In the genomic region with DNA sequence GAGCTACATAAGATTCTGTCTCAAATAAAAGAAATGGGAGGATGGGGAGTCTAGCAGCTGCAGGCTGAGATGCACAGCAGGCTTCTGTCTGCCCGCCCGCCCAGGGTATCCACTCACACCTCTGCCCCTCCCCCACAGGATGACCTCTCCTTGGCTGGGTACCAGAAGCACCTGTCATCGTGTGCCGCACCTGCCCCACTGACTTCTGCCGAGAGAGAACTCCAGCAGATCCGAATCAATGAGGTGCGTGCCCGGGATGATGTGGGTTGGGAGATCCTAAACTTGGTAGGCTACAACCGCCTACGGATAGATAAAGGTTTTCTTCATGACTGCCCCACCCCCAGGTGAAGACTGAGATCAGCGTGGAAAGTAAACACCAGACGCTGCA, we compare ENCODE assay signal across 12 mouse cellular contexts. TPM values are rescaled to one million over a fixed set of nuclear protein-coding genes. Genes with fewer than 3 reads are reported as not detected.
A peak's percentile ranks its signal among the peaks of the same experiment; 100 is the strongest.
DNase-seq lines count a peak whose midpoint lies in the region; ATAC-seq and TF ChIP-seq lines count a peak whose summit lies in the region.
"Had no signal": no experiment of that assay in that cellular context is flagged by ENCODE, and none has a peak within 500 bp of the region (broad histone marks: within the 10 kb centered on the region; RNA-seq: fewer than 3 reads in every experiment).

No protein-coding gene starts in this region.

- DNase-seq in heart, adult 18-20 months = no peak
- no peak for DNase-seq in limb, embryonic 10.5 days (ENCODE audit: low spot score)
- DNase-seq in ES-E14 (ENCODE audit: low read depth, low spot score) = no peak
- no peak for DNase-seq in left cerebral cortex, adult 8-10 months (ENCODE audit: low spot score in 2 of 2)

- in situ Hi-C loops in ES-E14 (cut with MboI; ENCODE audit: low sequenced_read_pairs in 2 of 2, unreplicated experiment in 2 of 2) = no loop called here

- no peak for ATAC-seq in heart, embryonic 11.5 days (replicated peaks; ENCODE audit: insufficient number of reproducible peaks, low FRiP score, low TSS enrichment)
- ATAC-seq in limb, embryonic 13.5 days (ENCODE audit: low FRiP score, low read depth) = no peak
- ATAC-seq in intestine, embryonic 15.5 days = 0 out of 2 replicates have a peak, but pooled peaks have one; percentile 19

- H3K27ac ChIP-seq in heart, embryonic 11.5 days (ENCODE audit: low read depth, low read length) = no peak overlapping the region
- no peak overlapping the region for H3K27ac ChIP-seq in limb, embryonic 13.5 days
- H3K27ac ChIP-seq in limb, embryonic 10.5 days = no peak overlapping the region
- peak overlapping the region; percentile 37; the same call in 1 of the 2 replicates for H3K27ac ChIP-seq in ES-E14 (ENCODE audit: insufficient read depth, low read depth, low read length, poor library complexity, severe bottlenecking)
- H3K27ac ChIP-seq in intestine, embryonic 15.5 days = no peak overlapping the region
- H3K27ac ChIP-seq: embryonic facial prominence, embryonic 15.5 days; liver, embryonic 13.5 days; neural tube, embryonic 12.5 days had no signal

- 78% methylated on average over 12 of the region's 12 CpGs for WGBS in heart, embryonic 11.5 days (ENCODE audit: insufficient replicate concordance)
- whole genome bisulfite sequencing in limb, embryonic 13.5 days = 86% methylated on average over 12 of the region's 12 CpGs
- 85% methylated on average over 12 of the region's 12 CpGs for WGBS in limb, embryonic 10.5 days
- 73% methylated on average over 12 of the region's 12 CpGs for WGBS in intestine, embryonic 15.5 days

- no peak overlapping the region for H3K4me3 ChIP-seq in heart, embryonic 11.5 days (ENCODE audit: low read depth, low read length)
- H3K4me3 ChIP-seq in limb, embryonic 13.5 days = no peak overlapping the region
- no peak overlapping the region for H3K4me3 ChIP-seq in limb, embryonic 10.5 days
- peak overlapping the region; percentile 51 to 63; a peak in 2 of 4 replicates for H3K4me3 ChIP-seq in ES-E14 (ENCODE audit: insufficient read depth in 1 of 2, low read depth in 1 of 2, low read length in 2 of 2, poor library complexity in 1 of 2, severe bottlenecking in 1 of 2)
- no peak overlapping the region for H3K4me3 ChIP-seq in intestine, embryonic 15.5 days (replicated peaks)

- H3K4me2 ChIP-seq in heart, embryonic 11.5 days = peak overlapping the region; percentile 48; the same call in 1 of the 2 replicates
- peak overlapping the region; percentile 62; the same call in 1 of the 2 replicates for H3K4me2 ChIP-seq in limb, embryonic 13.5 days (replicated peaks)
- H3K4me2 ChIP-seq in intestine, embryonic 15.5 days (replicated peaks) = no peak overlapping the region

- no peak overlapping the region for H3K9ac ChIP-seq in heart, embryonic 11.5 days (ENCODE audit: low read depth, low read length)
- H3K9ac ChIP-seq in limb, embryonic 13.5 days = no peak overlapping the region
- H3K9ac ChIP-seq in ES-E14 (ENCODE audit: insufficient read depth, low read depth, low read length, poor library complexity, severe bottlenecking) = 0 out of 2 replicates have a peak overlapping the region, but pooled peaks have one; percentile 28
- no peak overlapping the region for H3K9ac ChIP-seq in intestine, embryonic 15.5 days
- H3K9ac ChIP-seq: embryonic facial prominence, embryonic 15.5 days; neural tube, embryonic 12.5 days had no signal

- peaks cover 19% of the 10 kb centered on the region for H3K36me3 ChIP-seq in heart, embryonic 11.5 days (ENCODE audit: control insufficient read depth, insufficient read depth, low read length)
- peaks cover 47% of the 10 kb centered on the region for H3K36me3 ChIP-seq in limb, embryonic 13.5 days
- H3K36me3 ChIP-seq in limb, embryonic 10.5 days = peaks cover 56% of the 10 kb centered on the region
- H3K36me3 ChIP-seq in ES-E14 (ENCODE audit: control insufficient read depth, insufficient read depth, low read length, poor library complexity, severe bottlenecking) = peaks cover 34% of the 10 kb centered on the region
- peaks cover 17% of the 10 kb centered on the region; the same call in 1 of the 2 replicates for H3K36me3 ChIP-seq in intestine, embryonic 15.5 days

- H3K27me3 ChIP-seq in heart, embryonic 11.5 days (ENCODE audit: control insufficient read depth, insufficient read depth, low read length) = no peaks in the 10 kb centered on the region
- H3K27me3 ChIP-seq in limb, embryonic 13.5 days = no peaks in the 10 kb centered on the region
- no peaks in the 10 kb centered on the region for H3K27me3 ChIP-seq in limb, embryonic 10.5 days (ENCODE audit: low read depth, poor library complexity, severe bottlenecking)
- no peaks in the 10 kb centered on the region for H3K27me3 ChIP-seq in intestine, embryonic 15.5 days (replicated peaks)
- H3K27me3 ChIP-seq: embryonic facial prominence, embryonic 15.5 days; forebrain, embryonic 12.5 days; heart, embryonic 13.5 days; liver, embryonic 13.5 days; neural tube, embryonic 12.5 days had no signal

- peaks cover 10% of the 10 kb centered on the region; the same call in 1 of the 2 replicates for H3K4me1 ChIP-seq in heart, embryonic 11.5 days (ENCODE audit: control insufficient read depth, insufficient read depth, low read length)
- H3K4me1 ChIP-seq in limb, embryonic 13.5 days = peaks cover 10% of the 10 kb centered on the region
- peaks cover 16% of the 10 kb centered on the region for H3K4me1 ChIP-seq in limb, embryonic 10.5 days
- peaks cover 7 to 19% of the 10 kb centered on the region in 2 experiments; a peak in 3 of 4 replicates for H3K4me1 ChIP-seq in ES-E14 (ENCODE audit: control insufficient read depth in 2 of 2, insufficient read depth in 2 of 2, low read length in 2 of 2, poor library complexity in 1 of 2)
- H3K4me1 ChIP-seq in intestine, embryonic 15.5 days (replicated peaks) = peaks cover 11% of the 10 kb centered on the region; the same call in 1 of the 2 replicates

- H3K9me3 ChIP-seq in heart, embryonic 11.5 days (replicated peaks; ENCODE audit: control insufficient read depth, low read length) = no peaks in the 10 kb centered on the region
- H3K9me3 ChIP-seq in limb, embryonic 13.5 days = no peaks in the 10 kb centered on the region
- no peaks in the 10 kb centered on the region for H3K9me3 ChIP-seq in limb, embryonic 10.5 days (replicated peaks)
- no peaks in the 10 kb centered on the region for H3K9me3 ChIP-seq in ES-E14 (ENCODE audit: control insufficient read depth, insufficient read depth, low read depth, low read length)
- H3K9me3 ChIP-seq in intestine, embryonic 15.5 days = no peaks in the 10 kb centered on the region
- H3K9me3 ChIP-seq: embryonic facial prominence, embryonic 15.5 days; forebrain, embryonic 12.5 days; heart, embryonic 13.5 days; liver, embryonic 13.5 days; neural tube, embryonic 12.5 days had no signal

TF ChIP-seq in ES-E14, 5 proteins besides CTCF, POLR2A, EP300 and RAD21 (continues in another document):
- no peak for TF ChIP-seq ZC3H11A (IDR thresholded peaks at IDR 0.05; ENCODE audit: borderline replicate concordance, low read depth, low read length)
- no peak for TF ChIP-seq HCFC1 (IDR thresholded peaks at IDR 0.05; ENCODE audit: borderline replicate concordance, insufficient read depth, low read length)

RNA-seq across cellular contexts. Expression of gene Twf2, which starts 9.7 kb away (rescaled TPM):
- 55.6 and 62.2 TPM in 2 replicates for polyA plus RNA-seq in heart, embryonic 11.5 days (2014; fragmentation: Nextera tagmentation; extraction: Ambion mirVana)
- total RNA-seq in heart, adult 18-20 months (2021) = 100 to 1,000 TPM; 229 to 242 TPM
- polyA plus RNA-seq in limb, embryonic 13.5 days (2015; fragmentation: Nextera tagmentation; extraction: Ambion mirVana) = 59.1 and 63.6 TPM in 2 replicates
- polyA plus RNA-seq in limb, embryonic 10.5 days (2016; fragmentation: Nextera tagmentation; extraction: Ambion mirVana) = 75.1 and 76.6 TPM in 2 replicates
- 135 and 139 TPM in 2 replicates for total RNA-seq in ES-E14 (2012; rRNA removed)
- 51.5 and 52.5 TPM in 2 replicates for polyA plus RNA-seq in intestine, embryonic 15.5 days (2015; fragmentation: Nextera tagmentation; extraction: Ambion mirVana)
- total RNA-seq in left cerebral cortex, adult 8-10 months (2022) = 10 to 100 TPM; 58.6 to 61.1 (median 59.1) TPM

RNA-seq across cellular contexts. Expression of gene Tlr9, which starts 9.8 kb away (rescaled TPM):
- polyA plus RNA-seq in heart, embryonic 11.5 days (2014; fragmentation: Nextera tagmentation; extraction: Ambion mirVana) = not detected in 2 replicates
- 1 to 10 TPM in 1 of 2 experiments, under 1 TPM in 1; 0.45 to 1.3 TPM for total RNA-seq in heart, adult 18-20 months (2021)
- 0.05 TPM in 1 of 2 replicates, not detected in the other for polyA plus RNA-seq in limb, embryonic 13.5 days (2015; fragmentation: Nextera tagmentation; extraction: Ambion mirVana)
- not detected in 2 replicates for polyA plus RNA-seq in limb, embryonic 10.5 days (2016; fragmentation: Nextera tagmentation; extraction: Ambion mirVana)
- 0.09 TPM in 1 of 2 replicates, not detected in the other for total RNA-seq in ES-E14 (2012; rRNA removed)
- 0.16 and 0.19 TPM in 2 replicates for polyA plus RNA-seq in intestine, embryonic 15.5 days (2015; fragmentation: Nextera tagmentation; extraction: Ambion mirVana)
- 1 to 10 TPM in 3 of 4 experiments, under 1 TPM in 1; 0.85 to 2.0 (median 1.7) TPM for total RNA-seq in left cerebral cortex, adult 8-10 months (2022)
- polyA plus RNA-seq: forebrain, embryonic 12.5 days; heart, embryonic 13.5 days; neural tube, embryonic 12.5 days had no signal

RNA-seq across cellular contexts. Expression of gene Ppm1m, which starts 13.0 kb away (rescaled TPM):
- polyA plus RNA-seq in heart, embryonic 11.5 days (2014; fragmentation: Nextera tagmentation; extraction: Ambion mirVana) = 20.6 and 23.5 TPM in 2 replicates
- 10 to 100 TPM; 11.8 to 15.0 TPM for total RNA-seq in heart, adult 18-20 months (2021)
- 57.0 and 57.7 TPM in 2 replicates for polyA plus RNA-seq in limb, embryonic 13.5 days (2015; fragmentation: Nextera tagmentation; extraction: Ambion mirVana)
- polyA plus RNA-seq in limb, embryonic 10.5 days (2016; fragmentation: Nextera tagmentation; extraction: Ambion mirVana) = 53.1 and 57.5 TPM in 2 replicates
- 40.6 and 53.9 TPM in 2 replicates for total RNA-seq in ES-E14 (2012; rRNA removed)
- polyA plus RNA-seq in intestine, embryonic 15.5 days (2015; fragmentation: Nextera tagmentation; extraction: Ambion mirVana) = 30.4 and 31.7 TPM in 2 replicates
- total RNA-seq in left cerebral cortex, adult 8-10 months (2022) = 10 to 100 TPM; 23.4 to 26.9 (median 24.4) TPM

RNA-seq across cellular contexts. Expression of gene Alas1, which starts 35.9 kb away (rescaled TPM):
- polyA plus RNA-seq in heart, embryonic 11.5 days (2014; fragmentation: Nextera tagmentation; extraction: Ambion mirVana) = 121 and 128 TPM in 2 replicates
- 100 to 1,000 TPM; 345 to 482 TPM for total RNA-seq in heart, adult 18-20 months (2021)
- polyA plus RNA-seq in limb, embryonic 13.5 days (2015; fragmentation: Nextera tagmentation; extraction: Ambion mirVana) = 99.9 and 101 TPM in 2 replicates
- polyA plus RNA-seq in limb, embryonic 10.5 days (2016; fragmentation: Nextera tagmentation; extraction: Ambion mirVana) = 62.8 and 77.9 TPM in 2 replicates
- 36.1 and 48.5 TPM in 2 replicates for total RNA-seq in ES-E14 (2012; rRNA removed)
- 110 TPM in 2 replicates for polyA plus RNA-seq in intestine, embryonic 15.5 days (2015; fragmentation: Nextera tagmentation; extraction: Ambion mirVana)
- total RNA-seq in left cerebral cortex, adult 8-10 months (2022) = 100 to 1,000 TPM; 136 to 146 (median 141) TPM

RNA-seq across cellular contexts. Expression of gene Wdr82, which starts 41.9 kb away (rescaled TPM):
- polyA plus RNA-seq in heart, embryonic 11.5 days (2014; fragmentation: Nextera tagmentation; extraction: Ambion mirVana) = 22.7 and 24.4 TPM in 2 replicates
- total RNA-seq in heart, adult 18-20 months (2021) = 10 to 100 TPM; 38.2 to 39.5 TPM
- 27.6 and 28.0 TPM in 2 replicates for polyA plus RNA-seq in limb, embryonic 13.5 days (2015; fragmentation: Nextera tagmentation; extraction: Ambion mirVana)
- polyA plus RNA-seq in limb, embryonic 10.5 days (2016; fragmentation: Nextera tagmentation; extraction: Ambion mirVana) = 26.2 and 28.8 TPM in 2 replicates
- total RNA-seq in ES-E14 (2012; rRNA removed) = 83.7 and 95.8 TPM in 2 replicates
- polyA plus RNA-seq in intestine, embryonic 15.5 days (2015; fragmentation: Nextera tagmentation; extraction: Ambion mirVana) = 16.5 and 19.0 TPM in 2 replicates
- total RNA-seq in left cerebral cortex, adult 8-10 months (2022) = 100 to 1,000 TPM; 112 to 132 (median 120) TPM

Comparison
In these comparisons a context has a peak if more than half of its experiments do, and no peak if none do; other contexts are left out.
1. H3K4me3 ChIP-seq: peak in ES-E14 (2 of 2); none in heart, embryonic 11.5 days (single experiment), limb, embryonic 13.5 days (single experiment), limb, embryonic 10.5 days (single experiment) and intestine, embryonic 15.5 days (single experiment).